Mouse (Mus musculus) hindbrain, embryonic 15.5 days (tissue): ENCODE measurements around the gene Tmem132d. TPM values are rescaled to one million over a fixed set of nuclear protein-coding genes. Genes with fewer than 3 reads are reported as not detected.

Experiments
- ATAC-seq: fragments of 200-750 bp; cut with Nextera tagmentation; 2 replicates; pipeline ENCODE4 v1.8.0; 2017; ENCODE audit warnings: low read depth, moderate number of reproducible peaks, moderate TSS enrichment; ENCODE audit not compliant: low FRiP score
- H3K27ac ChIP-seq: fragments of 300-500 bp; sonication (generic); replicated peaks from 2 replicates; pipeline ENCODE4 v1.5.1; 2015; ENCODE audit warnings: mild to moderate bottlenecking, inconsistent platforms
- H3K27me3 ChIP-seq: fragments of 300-500 bp; sonication (generic); 2 replicates; pipeline ENCODE4 v1.6.1; 2015; ENCODE audit warnings: control low read depth, inconsistent platforms
- H3K36me3 ChIP-seq: fragments of 300-500 bp; sonication (generic); 2 replicates; pipeline ENCODE4 v1.6.1; 2015; ENCODE audit warnings: control low read depth, inconsistent platforms
- H3K4me1 ChIP-seq: fragments of 300-500 bp; sonication (generic); replicated peaks from 2 replicates; pipeline ENCODE4 v1.6.1; 2015; ENCODE audit warnings: control low read depth, inconsistent platforms
- H3K4me2 ChIP-seq: fragments of 300-500 bp; sonication (generic); 2 replicates; pipeline ENCODE4 v1.6.1; 2015; ENCODE audit warnings: moderate library complexity, mild to moderate bottlenecking, inconsistent platforms
- H3K4me3 ChIP-seq: fragments of 300-500 bp; sonication (generic); 2 replicates; pipeline ENCODE4 v1.5.1; 2015; ENCODE audit warnings: mild to moderate bottlenecking, inconsistent platforms
- H3K9ac ChIP-seq: fragments of 300-500 bp; sonication (generic); 2 replicates; pipeline ENCODE4 v1.6.1; 2015; ENCODE audit warnings: inconsistent platforms
- H3K9me3 ChIP-seq: fragments of 300-500 bp; sonication (generic); 2 replicates; pipeline ENCODE4 v1.6.1; 2016; ENCODE audit warnings: control low read depth, inconsistent platforms
- WGBS: fragments of 180-500 bp; shearing (Covaris S2); methylation state at CpG from one replicate; pipeline ENCODE4 v1.1.7; 2015; 5-methylcytosine and 5-hydroxymethylcytosine counted together
- polyA plus RNA-seq: library from polyadenylated mRNA; unstranded; fragments of >200 nt; fragmentation: Nextera tagmentation; extraction: Ambion mirVana; gene quantifications from 2 replicates; pipeline ENCODE4 v1.2.1, GENCODE M21; 2015

The Tmem132d gene
- 4.5 and 6.3 TPM in 2 replicates for polyA plus RNA-seq

DNA sequence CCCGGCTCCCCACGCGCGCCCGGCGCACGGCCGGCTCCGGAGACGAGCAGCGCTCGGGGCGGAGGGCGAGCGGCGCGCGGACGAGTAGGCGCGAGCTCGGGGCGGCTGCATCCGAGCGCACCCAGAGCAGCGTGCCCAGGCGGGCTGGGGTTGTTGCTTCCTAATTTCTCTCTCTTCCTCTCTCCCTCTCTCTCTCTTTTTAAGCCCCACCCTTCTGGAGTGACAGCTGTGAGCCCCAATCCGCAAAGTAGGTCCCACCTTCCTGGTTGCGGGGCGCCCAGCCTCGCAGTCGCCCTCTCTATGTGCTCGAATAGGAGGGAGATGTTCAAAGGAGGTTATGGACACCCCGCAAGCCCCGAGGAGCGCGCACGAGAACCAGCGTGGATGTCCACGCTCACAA lies at the start of gene Tmem132d:
Tmem132d (minus strand) TSS at position 162 of the 400 bp plus-strand sequence.
- peak; percentile 55; the same call in 1 of the 2 replicates for ATAC-seq
- Histone ChIP-seq H3K4me3 (peak within 1 kb of the TSS; percentile 52), H3K27ac (no peak within 1 kb of the TSS; the same call in 1 of the 2 replicates), H3K9me3 (no peaks in the 10 kb centered on the region), H3K4me2 (peak within 1 kb of the TSS; percentile 97), H3K4me1 (peaks cover 29% of the 10 kb centered on the region), H3K27me3 (peaks cover 35% of the 10 kb centered on the region), H3K36me3 (no peaks in the 10 kb centered on the region), H3K9ac (peak within 1 kb of the TSS; percentile 59)
- under 1% methylated on average over 40 of the region's 40 CpGs for WGBS

- no peak overlapping the region for H3K9ac ChIP-seq
- no peak overlapping the region for H3K4me2 ChIP-seq
- H3K4me3 ChIP-seq, result no peak overlapping the region
- no peak for ATAC-seq
- no peaks in the 10 kb centered on the region for H3K36me3 ChIP-seq
- no peak overlapping the region for H3K27ac ChIP-seq
- peaks cover 17% of the 10 kb centered on the region for H3K4me1 ChIP-seq
- 87% methylated on average over 6 of the region's 6 CpGs for WGBS
- H3K9me3 ChIP-seq, result no peaks in the 10 kb centered on the region
- H3K27me3 ChIP-seq, result no peaks in the 10 kb centered on the region
These were observed 47.9 kb upstream of the Tmem132d start for GRCm38 (mm10) chr5:128480816-128481215.

- no peaks in the 10 kb centered on the region for H3K27me3 ChIP-seq
- 78% methylated on average over 8 of the region's 8 CpGs for WGBS
- H3K4me1 ChIP-seq, result no peaks in the 10 kb centered on the region
These were observed 42.5 kb upstream of the Tmem132d start for GRCm38 (mm10) chr5:128475372-128475771.

GRCm38 (mm10) chr5:128469812-128470211 lies 36.9 kb upstream of the Tmem132d start:
- Histone ChIP-seq H3K9ac (no peak overlapping the region), H3K4me3 (no peak overlapping the region), H3K27me3 (no peaks in the 10 kb centered on the region), H3K9me3 (no peaks in the 10 kb centered on the region), H3K27ac (no peak overlapping the region), H3K4me1 (0 out of 2 replicates have a peak, but pooled peaks cover 2% of the 10 kb centered on the region), H3K36me3 (no peaks in the 10 kb centered on the region), H3K4me2 (0 out of 2 replicates have a peak overlapping the region, but pooled peaks have one; percentile 4)
- 53% methylated on average over 14 of the region's 14 CpGs for WGBS
- peak; percentile 61; the same call in 1 of the 2 replicates for ATAC-seq

More at GRCm38 (mm10) chr5:128475372-128475771, 42.5 kb upstream of the Tmem132d start:
- Histone ChIP-seq H3K4me3 (no peak overlapping the region), H3K36me3 (no peaks in the 10 kb centered on the region), H3K27ac (no peak overlapping the region), H3K4me2 (no peak overlapping the region), H3K9me3 (no peaks in the 10 kb centered on the region), H3K9ac (no peak overlapping the region)
- ATAC-seq, result no peak

DNA sequence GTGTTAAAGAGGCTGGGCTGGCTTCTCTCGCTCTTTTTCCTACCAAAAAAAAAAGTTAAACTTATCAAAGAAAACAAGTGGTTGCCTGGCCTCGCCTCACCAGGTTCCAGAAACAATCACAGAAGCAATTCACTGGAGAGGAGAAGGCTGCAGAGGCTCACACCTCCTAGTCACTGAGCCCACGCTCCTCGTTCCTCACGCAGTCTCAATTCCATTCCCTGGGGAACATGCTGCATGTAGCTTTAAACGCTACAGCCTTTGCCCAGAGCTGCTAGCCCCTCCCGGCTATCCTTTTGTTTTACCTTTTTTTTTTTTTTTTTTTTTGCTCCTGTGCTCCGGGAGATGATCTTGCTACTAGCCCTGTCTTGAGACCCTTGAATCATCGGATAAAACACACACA lies 31.6 kb upstream of the Tmem132d start:
- Histone ChIP-seq H3K9me3 (no peaks in the 10 kb centered on the region), H3K4me2 (no peak overlapping the region), H3K4me1 (peaks cover 2% of the 10 kb centered on the region; the same call in 1 of the 2 replicates), H3K36me3 (no peaks in the 10 kb centered on the region), H3K27ac (no peak overlapping the region), H3K4me3 (no peak overlapping the region), H3K27me3 (no peaks in the 10 kb centered on the region), H3K9ac (no peak overlapping the region)
- 8% methylated on average over 9 of the region's 9 CpGs for WGBS
- ATAC-seq, result no peak

GRCm38 (mm10) chr5:128460605-128461004 lies 27.7 kb upstream of the Tmem132d start:
- H3K27ac ChIP-seq, result no peak overlapping the region
- peaks cover 2% of the 10 kb centered on the region; the same call in 1 of the 2 replicates for H3K4me1 ChIP-seq
- H3K4me2 ChIP-seq, result no peak overlapping the region
- H3K9me3 ChIP-seq, result no peaks in the 10 kb centered on the region
- no peak for ATAC-seq
- 37% methylated on average over 3 of the region's 3 CpGs for WGBS
- no peak overlapping the region for H3K4me3 ChIP-seq
- H3K9ac ChIP-seq, result no peak overlapping the region
- H3K27me3 ChIP-seq, result no peaks in the 10 kb centered on the region
- H3K36me3 ChIP-seq, result no peaks in the 10 kb centered on the region

GRCm38 (mm10) chr5:128455732-128456131 lies 22.9 kb upstream of the Tmem132d start:
- no peak overlapping the region for H3K9ac ChIP-seq
- H3K4me1 ChIP-seq, result 0 out of 2 replicates have a peak, but pooled peaks cover 5% of the 10 kb centered on the region
- WGBS, result 86% methylated on average over 12 of the region's 12 CpGs
- no peaks in the 10 kb centered on the region for H3K27me3 ChIP-seq
- H3K4me2 ChIP-seq, result no peak overlapping the region
- H3K27ac ChIP-seq, result no peak overlapping the region
- no peak overlapping the region for H3K4me3 ChIP-seq
- no peaks in the 10 kb centered on the region for H3K9me3 ChIP-seq
- no peak for ATAC-seq
- H3K36me3 ChIP-seq, result no peaks in the 10 kb centered on the region

DNA sequence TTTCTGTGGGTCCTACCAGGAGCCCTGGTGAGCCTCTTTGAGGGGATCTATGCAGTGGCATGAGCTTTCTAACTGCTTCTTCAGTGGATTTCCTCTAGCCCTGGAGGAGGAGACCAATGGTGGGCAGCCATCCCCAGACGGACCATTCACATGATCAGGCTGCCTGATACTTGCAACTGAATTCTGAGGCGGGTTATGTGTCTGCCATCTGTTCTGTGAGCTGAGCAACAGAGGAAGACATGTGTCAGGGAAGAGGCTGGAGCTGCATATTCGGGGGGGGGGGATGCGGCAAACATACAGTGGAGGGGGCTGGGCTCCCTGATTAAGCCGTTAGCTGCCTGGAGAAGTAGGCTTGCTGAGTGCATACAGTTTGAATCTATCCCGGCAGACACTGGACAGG lies 19.3 kb upstream of the Tmem132d start:
- Histone ChIP-seq H3K4me2 (no peak overlapping the region), H3K4me1 (0 out of 2 replicates have a peak, but pooled peaks cover 5% of the 10 kb centered on the region), H3K4me3 (no peak overlapping the region), H3K9ac (no peak overlapping the region), H3K27me3 (no peaks in the 10 kb centered on the region), H3K36me3 (no peaks in the 10 kb centered on the region), H3K9me3 (no peaks in the 10 kb centered on the region), H3K27ac (no peak overlapping the region)
- 23% methylated on average over 6 of the region's 6 CpGs for WGBS
- no peak for ATAC-seq

GRCm38 (mm10) chr5:128450808-128451207 lies 17.9 kb upstream of the Tmem132d start:
- Histone ChIP-seq H3K4me2 (no peak overlapping the region), H3K27me3 (no peaks in the 10 kb centered on the region), H3K27ac (no peak overlapping the region), H3K36me3 (no peaks in the 10 kb centered on the region), H3K4me1 (0 out of 2 replicates have a peak, but pooled peaks cover 5% of the 10 kb centered on the region), H3K9me3 (no peaks in the 10 kb centered on the region), H3K9ac (no peak overlapping the region), H3K4me3 (no peak overlapping the region)
- 85% methylated on average over 3 of the region's 3 CpGs for WGBS
- no peak for ATAC-seq

DNA sequence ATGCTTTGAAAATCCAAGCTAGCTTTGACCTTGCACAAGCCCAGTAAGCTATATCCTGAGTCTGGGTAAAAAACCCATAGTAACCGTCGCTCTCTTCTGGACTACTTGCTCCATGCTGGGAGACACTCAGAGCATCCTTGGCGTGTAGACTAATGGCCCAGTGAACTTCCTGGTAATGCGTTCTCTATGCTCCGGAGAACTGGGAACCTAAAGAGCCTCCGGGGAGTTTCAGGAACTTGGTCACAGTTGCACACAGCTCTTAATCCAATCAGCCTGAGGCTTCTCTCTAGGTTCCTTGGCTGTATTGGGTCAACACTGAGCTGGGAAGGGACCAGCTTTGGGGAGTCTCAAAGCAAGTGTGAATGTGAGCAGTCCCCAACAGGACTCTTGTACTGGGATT lies 12.0 kb upstream of the Tmem132d start:
- peaks cover 34% of the 10 kb centered on the region for H3K27me3 ChIP-seq
- H3K27ac ChIP-seq, result no peak overlapping the region
- no peak overlapping the region for H3K4me3 ChIP-seq
- no peak for ATAC-seq
- no peaks in the 10 kb centered on the region for H3K9me3 ChIP-seq
- peaks cover 5% of the 10 kb centered on the region; the same call in 1 of the 2 replicates for H3K4me1 ChIP-seq
- no peak overlapping the region for H3K4me2 ChIP-seq
- WGBS, result 12% methylated on average over 6 of the region's 6 CpGs
- H3K9ac ChIP-seq, result no peak overlapping the region
- H3K36me3 ChIP-seq, result no peaks in the 10 kb centered on the region

- no peak for ATAC-seq
- Histone ChIP-seq H3K4me3 (peak overlapping the region; percentile 9; the same call in 1 of the 2 replicates), H3K36me3 (no peaks in the 10 kb centered on the region), H3K9me3 (no peaks in the 10 kb centered on the region), H3K4me2 (peak overlapping the region; percentile 46), H3K4me1 (peaks cover 5% of the 10 kb centered on the region; the same call in 1 of the 2 replicates), H3K27me3 (peaks cover 34% of the 10 kb centered on the region), H3K27ac (no peak overlapping the region), H3K9ac (no peak overlapping the region)
- WGBS, result 47% methylated on average over 4 of the region's 4 CpGs
These were observed 11.0 kb upstream of the Tmem132d start for GRCm38 (mm10) chr5:128443848-128444247.

GRCm38 (mm10) chr5:128441121-128441520 lies 8.2 kb upstream of the Tmem132d start:
- no peak overlapping the region for H3K27ac ChIP-seq
- WGBS, result 8% methylated on average over 5 of the region's 5 CpGs
- H3K27me3 ChIP-seq, result peaks cover 37% of the 10 kb centered on the region
- H3K9me3 ChIP-seq, result no peaks in the 10 kb centered on the region
- no peak for ATAC-seq
- no peak overlapping the region for H3K9ac ChIP-seq
- H3K4me2 ChIP-seq, result no peak overlapping the region
- H3K4me3 ChIP-seq, result no peak overlapping the region
- peaks cover 15% of the 10 kb centered on the region for H3K4me1 ChIP-seq
- H3K36me3 ChIP-seq, result no peaks in the 10 kb centered on the region

DNA sequence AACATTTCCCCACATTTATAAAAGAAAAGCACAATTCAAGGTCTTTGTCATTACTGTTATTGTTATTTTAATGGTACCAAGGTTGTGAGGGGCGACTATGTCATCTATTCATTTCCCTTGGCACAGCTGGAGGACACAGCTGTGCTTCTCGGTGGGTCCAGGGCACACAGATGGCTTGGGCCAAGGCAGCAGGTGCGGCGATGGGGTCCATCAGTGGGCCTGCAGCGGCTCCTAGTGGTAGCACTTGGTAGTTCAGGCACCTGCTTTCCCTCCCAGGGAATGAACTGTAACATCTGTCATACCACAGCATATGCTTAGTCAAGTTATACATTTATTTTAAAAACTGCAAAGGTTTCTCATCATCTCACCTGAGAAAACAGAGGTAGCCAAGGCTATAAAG lies 7.0 kb upstream of the Tmem132d start:
- H3K27me3 ChIP-seq, result peaks cover 31% of the 10 kb centered on the region
- H3K4me2 ChIP-seq, result no peak overlapping the region
- no peaks in the 10 kb centered on the region for H3K36me3 ChIP-seq
- under 1% methylated on average over 5 of the region's 5 CpGs for WGBS
- H3K4me1 ChIP-seq, result peaks cover 21% of the 10 kb centered on the region
- H3K4me3 ChIP-seq, result no peak overlapping the region
- no peaks in the 10 kb centered on the region for H3K9me3 ChIP-seq
- H3K9ac ChIP-seq, result no peak overlapping the region
- no peak overlapping the region for H3K27ac ChIP-seq
- peak; percentile 42; the same call in 1 of the 2 replicates for ATAC-seq
